Mouse (Mus musculus): ENCODE results near the gene Copz2.
"Not testable (repeated sequence)": the region's sequence is repeated elsewhere in the genome, so short reads cannot be mapped to it uniquely, and the experiment has no call there.

Copz2 gene

DNA sequence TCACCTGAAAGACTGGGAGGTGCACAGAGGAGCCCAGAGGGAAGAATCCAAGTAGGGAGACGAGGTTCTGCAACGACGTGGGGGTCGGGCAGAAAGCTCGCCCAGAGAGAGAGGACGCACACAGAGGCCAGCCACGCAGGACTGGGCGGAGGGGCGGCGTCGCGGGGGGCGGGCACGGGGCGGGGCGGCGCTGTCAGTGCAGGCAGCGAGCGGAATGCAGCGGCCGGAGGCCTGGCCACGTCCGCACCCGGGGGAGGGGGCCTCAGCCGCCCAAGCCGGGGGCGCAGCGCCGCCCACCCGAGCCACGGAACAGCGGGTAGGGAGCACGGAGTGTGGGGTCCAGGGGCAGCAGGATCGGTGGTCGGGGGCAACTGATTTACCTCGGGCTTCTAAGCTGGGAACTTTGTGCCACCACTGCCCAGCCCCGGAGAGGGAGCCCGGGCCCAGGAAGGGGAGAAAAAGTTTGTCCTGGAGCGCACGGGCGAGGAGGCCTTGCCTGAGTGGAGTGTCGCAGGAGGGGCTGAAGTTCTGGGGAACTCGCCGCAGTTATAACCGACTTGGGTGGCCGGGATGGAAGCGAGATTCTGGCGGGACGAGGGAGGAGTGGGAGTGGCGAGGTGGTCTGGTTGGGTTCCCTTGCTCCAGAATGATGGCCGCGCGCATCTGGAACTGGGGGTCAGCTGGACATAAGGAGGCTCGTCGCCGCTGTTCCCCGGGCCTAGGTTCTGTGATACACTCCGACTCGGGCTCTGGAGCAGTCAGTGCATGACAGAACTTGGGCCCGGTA lies at the start of gene Copz2:
TSS of gene Copz2 (plus strand) at position 190 of the 787 bp plus-strand sequence.
- DNase-seq (ENCODE audit: low spot score), result no peak

DNA sequence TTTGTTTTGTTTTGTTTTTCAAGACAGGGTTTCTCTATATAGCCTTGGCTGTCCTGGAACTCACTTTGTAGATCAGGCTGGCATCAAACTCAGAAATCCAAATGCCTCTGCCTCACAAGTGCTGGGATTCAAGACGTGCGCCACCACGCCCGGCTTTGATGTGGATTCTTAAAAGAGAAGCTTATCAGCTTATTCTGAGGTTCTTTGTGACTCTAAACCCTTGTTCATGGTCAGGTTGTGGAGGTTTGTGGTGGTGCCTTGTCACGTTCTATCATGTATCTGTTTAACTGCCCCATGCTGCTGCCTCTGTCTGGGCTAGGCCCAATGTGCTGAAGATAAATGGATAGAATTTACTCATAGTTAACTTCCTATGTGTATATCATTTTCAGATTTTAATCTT lies 44.1 kb upstream of the Copz2 start:
- no peak for DNase-seq (ENCODE audit: low spot score)

- DNase-seq (ENCODE audit: low spot score), result no peak
Measured at GRCm38 (mm10) chr11:96808066-96808465, 41.6 kb upstream of the Copz2 start.

GRCm38 (mm10) chr11:96809562-96810235 lies 40.0 kb upstream of the Copz2 start:
- DNase-seq (ENCODE audit: low spot score), result no peak

- not testable (repeated sequence) for DNase-seq (ENCODE audit: low spot score)
Measured at GRCm38 (mm10) chr11:96811188-96811587, 38.5 kb upstream of the Copz2 start.

- DNase-seq (ENCODE audit: low spot score), result no peak
Measured at GRCm38 (mm10) chr11:96813455-96813854, 36.2 kb upstream of the Copz2 start.

DNA sequence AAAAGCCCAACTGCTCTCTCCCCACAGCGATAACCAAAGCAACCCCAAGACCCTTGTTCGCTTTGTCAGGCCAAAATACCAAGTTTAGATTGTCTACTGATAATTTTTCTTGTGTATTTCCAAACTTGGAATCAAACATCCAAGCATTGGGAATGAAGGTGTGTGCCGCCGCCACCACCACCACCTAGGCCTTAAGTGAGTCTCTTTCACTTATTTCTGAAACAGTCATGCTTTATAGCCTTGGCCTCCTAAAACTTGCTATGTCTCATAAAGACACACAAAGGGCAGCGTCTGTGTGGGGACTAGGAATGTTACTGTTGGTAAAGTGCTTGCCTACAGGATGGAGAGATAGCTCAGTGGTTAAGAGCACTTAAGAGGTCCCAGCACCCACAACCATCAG lies 35.8 kb upstream of the Copz2 start:
- DNase-seq (ENCODE audit: low spot score), result no peak

GRCm38 (mm10) chr11:96814443-96814842 lies 35.2 kb upstream of the Copz2 start:
- no peak for DNase-seq (ENCODE audit: low spot score)

DNA sequence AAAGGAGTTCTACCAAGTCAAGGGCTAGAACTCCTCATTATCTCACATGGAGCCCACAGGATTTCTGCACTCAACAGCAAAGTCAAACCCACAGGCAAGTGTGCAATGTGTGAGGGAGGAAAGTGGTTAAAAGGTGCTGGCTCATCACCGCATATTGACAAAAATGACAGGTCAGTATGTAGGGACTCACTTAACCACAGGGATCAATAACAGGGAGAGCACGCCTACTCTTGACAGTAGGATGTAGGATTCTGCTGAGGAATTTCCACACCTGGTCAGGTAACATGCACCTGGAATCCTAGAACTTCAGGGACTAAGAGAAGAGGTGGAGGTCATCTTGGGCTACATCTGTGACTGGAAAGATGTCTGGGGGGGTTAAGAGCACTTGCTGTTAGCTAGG lies 33.8 kb upstream of the Copz2 start:
- no peak for DNase-seq (ENCODE audit: low spot score)

DNA sequence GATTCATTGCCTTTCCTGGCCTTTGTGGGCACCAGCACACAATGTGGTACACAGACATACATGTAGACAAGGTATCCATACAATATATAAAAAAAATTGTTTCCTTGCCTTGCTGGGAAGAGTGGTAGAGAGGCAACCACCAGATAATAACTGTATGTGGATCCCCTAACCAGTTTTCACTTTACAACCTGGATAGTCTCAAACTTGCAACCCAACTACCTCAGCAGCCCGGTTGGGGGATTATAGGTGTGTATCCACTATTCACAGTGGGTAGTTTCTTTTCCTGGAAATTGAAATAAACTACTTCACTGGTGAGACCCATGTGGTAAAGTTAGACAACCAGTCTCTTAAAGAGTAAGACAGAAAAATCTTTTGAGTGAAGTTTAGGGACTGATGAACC lies 33.2 kb upstream of the Copz2 start:
- no peak for DNase-seq (ENCODE audit: low spot score)

- no peak for DNase-seq (ENCODE audit: low spot score)
Measured at GRCm38 (mm10) chr11:96816979-96817378, 32.7 kb upstream of the Copz2 start.

DNA sequence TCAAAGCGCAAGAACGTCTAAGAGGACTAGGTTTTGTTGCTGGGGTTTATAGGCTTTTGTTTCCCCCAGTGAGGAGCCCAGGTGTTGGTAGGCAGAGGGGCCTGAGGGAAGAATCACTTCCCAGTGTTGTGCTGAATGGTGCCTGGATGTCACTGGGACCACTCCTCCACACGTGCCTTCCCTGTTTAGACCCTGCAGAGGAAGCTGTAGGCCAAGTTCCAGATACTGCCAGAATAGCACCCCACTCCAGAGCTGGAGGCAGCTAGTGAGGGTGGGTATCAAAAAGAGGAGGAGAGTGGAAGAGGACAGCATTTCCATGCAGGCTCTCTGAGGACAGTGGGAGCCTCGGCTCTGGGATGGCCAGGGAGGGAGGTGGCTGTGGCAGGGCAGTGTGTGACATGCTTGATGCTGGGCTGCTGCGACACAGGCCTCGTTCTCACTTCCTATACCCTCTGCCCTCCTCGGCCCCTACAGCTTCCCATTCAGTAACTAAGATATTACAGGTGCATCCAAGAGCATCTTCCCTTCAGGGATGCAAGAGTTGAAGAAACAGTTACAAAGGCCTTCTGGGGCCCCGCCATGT lies 31.5 kb upstream of the Copz2 start:
- DNase-seq (ENCODE audit: low spot score), result no peak

GRCm38 (mm10) chr11:96821956-96822355 lies 27.7 kb upstream of the Copz2 start:
- DNase-seq (ENCODE audit: low spot score), result no peak

- no peak for DNase-seq (ENCODE audit: low spot score)
Measured at GRCm38 (mm10) chr11:96822675-96823470, 26.8 kb upstream of the Copz2 start.

DNA sequence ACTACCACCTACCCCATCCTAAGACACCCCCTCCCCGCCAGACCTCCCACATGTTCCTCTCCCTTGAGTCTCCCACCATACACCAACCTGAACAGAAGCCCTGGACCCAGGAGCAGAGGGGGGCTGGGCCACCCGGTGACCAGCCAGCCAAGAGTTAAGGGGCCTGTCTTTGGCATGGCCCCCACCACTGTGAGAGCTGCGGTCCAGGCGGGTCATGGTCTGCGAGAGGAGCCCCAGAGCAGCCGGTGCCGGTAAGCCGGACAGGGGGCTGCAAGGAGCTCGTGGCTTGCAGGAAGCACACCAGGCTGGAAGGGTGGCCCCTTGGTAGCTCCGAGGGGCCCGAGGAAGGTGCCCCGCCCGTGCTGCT lies 26.2 kb upstream of the Copz2 start:
- DNase-seq (ENCODE audit: low spot score), result no peak

- DNase-seq (ENCODE audit: low spot score), result peak; percentile 69
Measured at GRCm38 (mm10) chr11:96823880-96824782, 25.5 kb upstream of the Copz2 start.

DNA sequence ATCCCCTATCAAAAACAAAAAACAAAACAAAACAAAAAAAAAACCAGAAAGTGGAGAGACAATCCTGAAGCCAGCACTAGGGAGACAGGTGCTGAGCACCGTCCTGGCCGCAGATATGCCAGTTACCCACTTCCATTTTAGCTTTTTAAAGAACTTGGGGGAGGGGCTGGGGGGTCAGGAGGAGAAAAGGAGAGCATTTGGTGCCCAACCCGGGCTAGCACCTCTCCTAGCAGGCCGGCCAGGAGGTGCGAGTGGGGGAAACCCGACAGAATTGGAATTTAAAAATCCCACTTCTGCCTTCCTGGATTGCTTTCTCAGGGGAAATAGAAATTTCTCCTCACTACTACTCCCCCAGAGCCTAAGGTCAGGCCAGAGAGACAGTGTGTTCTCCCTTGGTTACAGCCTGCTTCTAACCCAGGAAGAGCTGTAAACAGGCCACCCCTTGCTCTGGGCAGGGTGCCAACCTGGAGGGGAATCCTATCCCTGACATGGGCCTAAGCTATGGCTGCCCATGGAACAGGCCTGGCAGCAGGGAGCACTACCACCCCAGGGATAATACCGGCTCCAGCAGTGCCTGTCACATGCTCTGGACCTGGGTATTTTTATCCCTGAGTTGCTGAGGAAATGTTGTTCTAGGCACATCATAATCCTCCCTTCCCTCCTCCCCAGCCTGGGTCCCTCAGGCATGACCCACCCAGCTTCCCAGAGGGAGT lies 24.7 kb upstream of the Copz2 start:
- no peak for DNase-seq (ENCODE audit: low spot score)

DNA sequence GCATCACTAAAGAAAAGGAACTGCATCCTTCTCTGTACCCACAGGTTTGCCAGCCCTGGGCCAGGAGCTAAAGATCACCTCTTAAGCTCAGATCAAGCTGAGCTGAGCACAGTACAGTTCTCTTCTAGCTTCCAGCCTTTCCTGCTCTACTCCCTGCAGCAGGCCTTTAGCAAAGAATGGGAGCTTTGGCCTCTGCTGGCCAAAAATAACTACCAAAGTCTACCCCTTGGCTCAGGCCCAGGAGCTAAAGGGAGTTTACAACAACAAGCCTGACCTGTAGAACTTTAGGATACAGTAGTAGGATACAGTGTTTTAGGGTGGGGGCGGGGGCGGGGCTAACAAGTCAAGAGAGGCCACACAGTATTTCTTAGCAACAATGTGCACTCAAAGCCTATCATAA lies 23.2 kb upstream of the Copz2 start:
- no peak for DNase-seq (ENCODE audit: low spot score)

DNA sequence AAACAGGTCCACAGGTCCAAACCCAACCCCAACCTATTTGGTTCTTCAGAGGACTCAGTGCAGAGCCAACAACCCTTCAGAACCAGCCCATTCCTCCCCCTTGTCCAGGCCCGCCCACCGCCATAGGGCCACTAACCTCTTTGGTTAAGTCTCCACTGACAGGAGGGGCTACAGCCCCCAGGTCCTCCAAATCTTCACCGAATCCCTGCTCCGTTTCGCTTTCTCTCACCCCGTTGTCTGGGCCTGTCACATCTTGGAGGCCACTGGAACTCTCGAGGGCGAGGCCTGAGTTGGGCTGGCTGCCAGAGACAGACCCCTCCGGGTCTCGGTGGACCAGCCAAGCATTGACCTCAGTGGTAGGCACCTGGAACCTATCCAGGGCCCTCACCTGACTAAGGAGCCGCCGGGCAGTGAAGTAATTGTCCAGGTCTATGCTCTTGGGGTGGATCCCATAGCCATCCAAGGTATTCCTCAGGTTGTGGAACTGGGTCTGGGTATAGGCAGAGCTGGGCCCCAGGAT lies 22.5 kb upstream of the Copz2 start:
- DNase-seq (ENCODE audit: low spot score), result no peak

DNA sequence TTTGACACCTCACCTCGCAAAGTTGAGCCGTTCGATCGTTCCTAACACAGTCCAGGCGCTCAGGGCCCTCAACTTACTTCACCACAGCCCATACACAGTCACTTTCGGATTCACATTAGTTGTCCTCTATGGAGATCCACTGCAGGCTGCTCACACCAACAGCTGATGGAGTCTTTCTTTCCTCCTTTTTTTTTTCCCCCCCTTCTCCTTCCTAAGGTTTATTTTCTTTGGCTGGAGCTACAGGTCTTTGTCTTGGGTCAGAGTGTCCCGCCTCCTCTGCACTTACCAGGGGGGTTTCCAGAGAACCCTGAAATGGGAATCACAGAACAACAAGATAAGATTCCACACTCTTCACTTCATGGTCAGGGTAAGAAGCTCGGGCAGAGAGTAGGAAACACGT lies 21.8 kb upstream of the Copz2 start:
- no peak for DNase-seq (ENCODE audit: low spot score)

- DNase-seq (ENCODE audit: low spot score), result no peak
Measured at GRCm38 (mm10) chr11:96828881-96829280, 20.8 kb upstream of the Copz2 start.

Measured in c-Kit-positive CD71-positive TER-119-positive erythroid progenitor cells, embryonic 14.5 days (primary cell).